Mouse (Mus musculus): ENCODE measurements around the gene Foxo1.

- TF ChIP-seq CTCF (IDR thresholded peaks at IDR 0.05; ENCODE audit: borderline replicate concordance, insufficient read depth, low read length) (no peak), POLR2A (IDR thresholded peaks at IDR 0.05; ENCODE audit: low read depth, low read length) (no peak)
Measured at GRCm38 (mm10) chr3:52221931-52222330, 46.2 kb upstream of the Foxo1 start.

Measured in embryonic fibroblast, embryonic 13.5 days (primary cell).